Mouse (Mus musculus): Measurements from ENCODE around the gene Mbd5. TPM values are rescaled to one million over a fixed set of nuclear protein-coding genes. Genes with fewer than 3 reads are reported as not detected.

The Mbd5 gene
- 100 to 1,000 TPM; 130 to 132 TPM for total RNA-seq (2021)
- long read RNA-seq, experiment 1, partial matches to known transcripts, result 2 of 16 reads
- long read RNA-seq, experiment 1, other reads (novel, unspliced or antisense), result 12 of 16 reads
- long read RNA-seq, experiment 2, partial matches to known transcripts, result 1 of 16 reads
- long read RNA-seq, experiment 2, other reads (novel, unspliced or antisense), result 12 of 16 reads

GRCm38 (mm10) chr2:48948841-48949584 is at the start of gene Mbd5:
Gene Mbd5 (plus strand): TSS chr2:48949508.
- TF ChIP-seq CTCF (IDR thresholded peaks at IDR 0.05), result no peak
- H3K4me3 ChIP-seq, result peak within 1 kb of the TSS; percentile 85
- peak; percentile 98 to 99 for DNase-seq (ENCODE audit: extremely low spot score in 1 of 2, low spot score in 2 of 2)
- H3K27ac ChIP-seq, result peak within 1 kb of the TSS; percentile 97
- intact Hi-C loops (cut with DNase I), result loop anchor here (5.0 to 10.0 kb wide), 3 partner anchors 366 to 786 kb away; partner anchors contain the start of gene Epc2

GRCm38 (mm10) chr2:48908866-48909265 is 40.4 kb upstream of the Mbd5 start:
- DNase-seq (ENCODE audit: extremely low spot score in 1 of 2, low spot score in 2 of 2), result no peak
- intact Hi-C loops (cut with DNase I), result loop anchor here (1.0 to 5.0 kb wide), 2 partner anchors 404 to 823 kb away; no protein-coding TSS in a partner anchor
- TF ChIP-seq CTCF (IDR thresholded peaks at IDR 0.05), result peak; percentile 69
- Histone ChIP-seq H3K27ac (no peak overlapping the region), H3K4me3 (no peak overlapping the region)

GRCm38 (mm10) chr2:48914185-48914584 is 35.1 kb upstream of the Mbd5 start:
- peak; percentile 19 for TF ChIP-seq CTCF (IDR thresholded peaks at IDR 0.05)
- Histone ChIP-seq H3K4me3 (no peak overlapping the region), H3K27ac (no peak overlapping the region)
- intact Hi-C loops (cut with DNase I), result loop anchor here (10.0 kb wide), 1 partner anchor 531 kb away; no protein-coding TSS in a partner anchor
- DNase-seq (ENCODE audit: extremely low spot score in 1 of 2, low spot score in 2 of 2), result no peak

- no peak overlapping the region for H3K4me3 ChIP-seq
- no peak for DNase-seq (ENCODE audit: extremely low spot score in 1 of 2, low spot score in 2 of 2)
- H3K27ac ChIP-seq, result no peak overlapping the region
- intact Hi-C loops (cut with DNase I), result loop anchor here (10.0 kb wide), 1 partner anchor 529 kb away; no protein-coding TSS in a partner anchor
- no peak for TF ChIP-seq CTCF (IDR thresholded peaks at IDR 0.05)
These were observed 33.5 kb upstream of the Mbd5 start for GRCm38 (mm10) chr2:48915832-48916231.

- intact Hi-C loops (cut with DNase I), result no loop called here
- H3K27ac ChIP-seq, result no peak overlapping the region
- H3K4me3 ChIP-seq, result no peak overlapping the region
- no peak for TF ChIP-seq CTCF (IDR thresholded peaks at IDR 0.05)
- DNase-seq (ENCODE audit: extremely low spot score in 1 of 2, low spot score in 2 of 2), result no peak
These were observed 14.2 kb upstream of the Mbd5 start for GRCm38 (mm10) chr2:48935058-48935457.

GRCm38 (mm10) chr2:48947761-48948160 is 1.5 kb upstream of the Mbd5 start:
- no peak for DNase-seq (ENCODE audit: extremely low spot score in 1 of 2, low spot score in 2 of 2)
- Histone ChIP-seq H3K4me3 (peak overlapping the region; percentile 85), H3K27ac (no peak overlapping the region)
- intact Hi-C loops (cut with DNase I), result loop anchor here (5.0 to 10.0 kb wide), 3 partner anchors 367 to 787 kb away; partner anchors contain the start of gene Epc2
- no peak for TF ChIP-seq CTCF (IDR thresholded peaks at IDR 0.05)

- peak; percentile 39 to 42 for DNase-seq (ENCODE audit: extremely low spot score in 1 of 2, low spot score in 2 of 2)
- intact Hi-C loops (cut with DNase I), result loop anchor here (5.0 to 10.0 kb wide), 3 partner anchors 365 to 785 kb away; partner anchors contain the start of gene Epc2
These were observed 489 bp downstream of the Mbd5 start for GRCm38 (mm10) chr2:48949743-48950251.

GRCm38 (mm10) chr2:48950252-48950315 is 776 bp downstream of the Mbd5 start, which contains the start of gene Orc4:
Gene Orc4 (minus strand): TSS chr2:48950277.
- H3K4me3 ChIP-seq, result peak within 1 kb of the TSS; percentile 85
- intact Hi-C loops (cut with DNase I), result no loop called here
- peak within 1 kb of the TSS; percentile 97 for H3K27ac ChIP-seq
- DNase-seq (ENCODE audit: extremely low spot score in 1 of 2, low spot score in 2 of 2), result no peak
- TF ChIP-seq CTCF (IDR thresholded peaks at IDR 0.05), result no peak

More at GRCm38 (mm10) chr2:48949743-48950251, 489 bp downstream of the Mbd5 start:
- Histone ChIP-seq H3K4me3 (peak overlapping the region; percentile 85), H3K27ac (peak overlapping the region; percentile 97)
- TF ChIP-seq CTCF (IDR thresholded peaks at IDR 0.05), result no peak

- TF ChIP-seq CTCF (IDR thresholded peaks at IDR 0.05), result no peak
- Histone ChIP-seq H3K4me3 (peak overlapping the region; percentile 85), H3K27ac (peak overlapping the region; percentile 97)
- intact Hi-C loops (cut with DNase I), result no loop called here
- DNase-seq (ENCODE audit: extremely low spot score in 1 of 2, low spot score in 2 of 2), result no peak
These were observed 1.1 kb downstream of the Mbd5 start for GRCm38 (mm10) chr2:48950316-48950880.

GRCm38 (mm10) chr2:48956591-48956990 is 7.3 kb downstream of the Mbd5 start:
- Histone ChIP-seq H3K27ac (no peak overlapping the region), H3K4me3 (no peak overlapping the region)
- intact Hi-C loops (cut with DNase I), result no loop called here
- DNase-seq (ENCODE audit: extremely low spot score in 1 of 2, low spot score in 2 of 2), result no peak
- no peak for TF ChIP-seq CTCF (IDR thresholded peaks at IDR 0.05)

- no peak overlapping the region for H3K27ac ChIP-seq
- no peak for DNase-seq (ENCODE audit: extremely low spot score in 1 of 2, low spot score in 2 of 2)
- intact Hi-C loops (cut with DNase I), result no loop called here
- no peak overlapping the region for H3K4me3 ChIP-seq
- TF ChIP-seq CTCF (IDR thresholded peaks at IDR 0.05), result no peak
These were observed 29.6 kb downstream of the Mbd5 start for GRCm38 (mm10) chr2:48978920-48979319.

- no peak overlapping the region for H3K27ac ChIP-seq
- intact Hi-C loops (cut with DNase I), result no loop called here
- no peak for TF ChIP-seq CTCF (IDR thresholded peaks at IDR 0.05)
- no peak overlapping the region for H3K4me3 ChIP-seq
- no peak for DNase-seq (ENCODE audit: extremely low spot score in 1 of 2, low spot score in 2 of 2)
These were observed 41.0 kb downstream of the Mbd5 start for GRCm38 (mm10) chr2:48990322-48990721.

All from left cerebral cortex, adult 2 months (tissue).